Mouse (Mus musculus) liver, adult 2 months (tissue): Measurements from ENCODE around the gene Ninj2. TPM values are rescaled to one million over a fixed set of nuclear protein-coding genes. Genes with fewer than 3 reads are reported as not detected.
A peak's percentile ranks its signal among the peaks of the same experiment; 100 is the strongest.

Source experiments
- DNase-seq: peaks from one replicate; pipeline ENCODE4 v3.0.0-alpha.2; 2011; ENCODE audit warnings: low read depth, low spot score; ENCODE audit errors: extremely low read depth
- H3K27ac ChIP-seq: fragments of 200-500 bp; replicated peaks from 2 replicates; pipeline ENCODE4 v1.5.1; 2012; ENCODE audit warnings: low read depth, mild to moderate bottlenecking, control low read depth, inconsistent platforms, low read length; ENCODE audit not compliant: insufficient read depth
- H3K27me3 ChIP-seq: fragments of 200-500 bp; 2 replicates; pipeline ENCODE4 v1.6.1; 2012; ENCODE audit warnings: mild to moderate bottlenecking, moderate library complexity, low read length, inconsistent platforms; ENCODE audit not compliant: control insufficient read depth, insufficient read depth
- H3K36me3 ChIP-seq: fragments of 200-500 bp; 2 replicates; pipeline ENCODE4 v1.6.1; 2012; ENCODE audit warnings: low read length, inconsistent platforms; ENCODE audit not compliant: control insufficient read depth, insufficient read depth
- H3K4me1 ChIP-seq: fragments of 200-500 bp; 2 replicates; pipeline ENCODE4 v1.6.1; 2011; ENCODE audit warnings: low read length; ENCODE audit not compliant: control insufficient read depth, insufficient read depth
- H3K4me3 ChIP-seq: fragments of 200-500 bp; 2 replicates; pipeline ENCODE4 v1.5.1; 2011; ENCODE audit warnings: low read depth, mild to moderate bottlenecking, control low read depth, low read length, moderate library complexity; ENCODE audit not compliant: insufficient read depth
- H3K79me2 ChIP-seq: fragments of 200-500 bp; 2 replicates; pipeline ENCODE4 v1.6.1; 2012; ENCODE audit warnings: inconsistent platforms, mild to moderate bottlenecking, low read length, moderate library complexity; ENCODE audit not compliant: control insufficient read depth, insufficient read depth
- H3K9ac ChIP-seq: fragments of 200-500 bp; 2 replicates; pipeline ENCODE4 v1.6.1; 2012; ENCODE audit warnings: low read depth, mild to moderate bottlenecking, control low read depth, inconsistent platforms, low read length
- CTCF ChIP-seq: fragments of 200-500 bp; IDR thresholded peaks from 2 replicates; pipeline ENCODE4 v1.5.1; 2011; ENCODE audit warnings: low read depth, low read length, control low read depth
- POLR2A ChIP-seq: fragments of 200-500 bp; IDR thresholded peaks from 2 replicates; pipeline ENCODE4 v1.6.1; 2011; ENCODE audit warnings: low read length, control low read depth; ENCODE audit not compliant: insufficient read depth; ENCODE audit errors: extremely low read depth
- WGBS: fragments of 180-500 bp; shearing (Covaris S2); methylation state at CpG from one replicate; pipeline ENCODE4 v1.1.7; 2018; 5-methylcytosine and 5-hydroxymethylcytosine counted together
- polyA plus RNA-seq: library from polyadenylated mRNA; depleted of rRNA; stranded (reverse); fragments of >200 nt; gene quantifications from 2 replicates; pipeline ENCODE4 v1.2.3, GENCODE M21; 2012
- total RNA-seq: library from RNA; depleted of rRNA; stranded (reverse); fragments of >200 nt; gene quantifications from 2 replicates; pipeline ENCODE4 v1.2.3, GENCODE M21; 2014

The Ninj2 gene
- total and polyA plus RNA-seq, 2 experiments: not detected

GRCm38 (mm10) chr6:120079547-120079946 lies 13.6 kb upstream of the Ninj2 start:
- no peak for TF ChIP-seq POLR2A
- no peak for TF ChIP-seq CTCF
- no peaks in the 10 kb centered on the region for H3K36me3 ChIP-seq
- WGBS: 84% methylated on average over 10 of the region's 10 CpGs

GRCm38 (mm10) chr6:120081516-120081915 lies 11.6 kb upstream of the Ninj2 start:
- Histone ChIP-seq H3K4me1 (no peaks in the 10 kb centered on the region), H3K27ac (no peak overlapping the region), H3K79me2 (no peaks in the 10 kb centered on the region), H3K36me3 (no peaks in the 10 kb centered on the region), H3K27me3 (no peaks in the 10 kb centered on the region), H3K9ac (no peak overlapping the region), H3K4me3 (no peak overlapping the region)
- 79% methylated on average over 4 of the region's 4 CpGs for WGBS
- DNase-seq: no peak
- no peak for TF ChIP-seq POLR2A
- TF ChIP-seq CTCF: no peak

More at GRCm38 (mm10) chr6:120079547-120079946, 13.6 kb upstream of the Ninj2 start:
- H3K27ac ChIP-seq: no peak overlapping the region
- no peaks in the 10 kb centered on the region for H3K79me2 ChIP-seq
- no peak for DNase-seq
- no peaks in the 10 kb centered on the region for H3K4me1 ChIP-seq
- no peak overlapping the region for H3K9ac ChIP-seq
- no peak overlapping the region for H3K4me3 ChIP-seq
- H3K27me3 ChIP-seq: no peaks in the 10 kb centered on the region

GRCm38 (mm10) chr6:120082251-120082950 lies 10.7 kb upstream of the Ninj2 start:
- WGBS: 95% methylated on average over 6 of the region's 6 CpGs
- Histone ChIP-seq H3K36me3 (no peaks in the 10 kb centered on the region), H3K27ac (no peak overlapping the region), H3K79me2 (no peaks in the 10 kb centered on the region), H3K4me3 (no peak overlapping the region), H3K4me1 (no peaks in the 10 kb centered on the region), H3K9ac (no peak overlapping the region), H3K27me3 (no peaks in the 10 kb centered on the region)
- TF ChIP-seq CTCF: no peak
- no peak for TF ChIP-seq POLR2A
- no peak for DNase-seq

- TF ChIP-seq POLR2A (no peak), CTCF (no peak)
- Histone ChIP-seq H3K4me1 (no peaks in the 10 kb centered on the region), H3K79me2 (no peaks in the 10 kb centered on the region), H3K36me3 (no peaks in the 10 kb centered on the region), H3K27ac (no peak overlapping the region), H3K4me3 (no peak overlapping the region), H3K27me3 (no peaks in the 10 kb centered on the region), H3K9ac (no peak overlapping the region)
- WGBS: 75% methylated on average over 8 of the region's 8 CpGs
- peak; percentile 11 for DNase-seq
Observed at GRCm38 (mm10) chr6:120082951-120083411, 10.2 kb upstream of the Ninj2 start.

- DNase-seq: no peak
- no peaks in the 10 kb centered on the region for H3K79me2 ChIP-seq
- H3K36me3 ChIP-seq: no peaks in the 10 kb centered on the region
- TF ChIP-seq POLR2A (no peak), CTCF (no peak)
- no peak overlapping the region for H3K4me3 ChIP-seq
- no peak overlapping the region for H3K27ac ChIP-seq
- 90% methylated on average over 6 of the region's 6 CpGs for WGBS
- H3K27me3 ChIP-seq: no peaks in the 10 kb centered on the region
- H3K9ac ChIP-seq: no peak overlapping the region
- no peaks in the 10 kb centered on the region for H3K4me1 ChIP-seq
Observed at GRCm38 (mm10) chr6:120083442-120083841, 9.7 kb upstream of the Ninj2 start.

- H3K9ac ChIP-seq: no peak overlapping the region
- no peak for TF ChIP-seq POLR2A
- no peak for TF ChIP-seq CTCF
- H3K79me2 ChIP-seq: no peaks in the 10 kb centered on the region
- no peaks in the 10 kb centered on the region for H3K27me3 ChIP-seq
- 88% methylated on average over 2 of the region's 2 CpGs for WGBS
- no peaks in the 10 kb centered on the region for H3K4me1 ChIP-seq
- H3K4me3 ChIP-seq: no peak overlapping the region
- no peak for DNase-seq
- H3K27ac ChIP-seq: no peak overlapping the region
- no peaks in the 10 kb centered on the region for H3K36me3 ChIP-seq
Observed at GRCm38 (mm10) chr6:120084983-120085382, 8.2 kb upstream of the Ninj2 start.
